Mouse (Mus musculus): ENCODE data around the gene Psmd9. TPM values are rescaled to one million over a fixed set of nuclear protein-coding genes. Genes with fewer than 3 reads are reported as not detected.

Psmd9 gene
- polyA plus RNA-seq, 1 experiment from 2014 or later, result 57.2 TPM

- no peak for ATAC-seq (ENCODE audit: extremely low read depth, insufficient number of reproducible peaks, low FRiP score, low TSS enrichment)
- no peak overlapping the region for H3K4me3 ChIP-seq
- no peaks in the 10 kb centered on the region for H3K4me1 ChIP-seq
- H3K27me3 ChIP-seq (replicated peaks), result no peaks in the 10 kb centered on the region
- 78% methylated on average over 3 of the region's 3 CpGs for WGBS
- no peak overlapping the region for H3K9ac ChIP-seq
- no peak overlapping the region for H3K4me2 ChIP-seq
- H3K9me3 ChIP-seq, result no peaks in the 10 kb centered on the region
- no peak overlapping the region for H3K27ac ChIP-seq (replicated peaks)
- H3K36me3 ChIP-seq, result no peaks in the 10 kb centered on the region
These were observed 97.7 kb downstream of the Psmd9 start for GRCm38 (mm10) chr5:123266909-123267308.

GRCm38 (mm10) chr5:123268477-123269474, 99.6 kb downstream of the Psmd9 start:
- H3K9me3 ChIP-seq, result no peaks in the 10 kb centered on the region
- no peak overlapping the region for H3K4me2 ChIP-seq
- 75% methylated on average over 28 of the region's 28 CpGs for WGBS
- H3K9ac ChIP-seq, result no peak overlapping the region
- H3K4me3 ChIP-seq, result no peak overlapping the region
- no peak overlapping the region for H3K27ac ChIP-seq (replicated peaks)
- no peaks in the 10 kb centered on the region for H3K27me3 ChIP-seq (replicated peaks)
- no peaks in the 10 kb centered on the region for H3K36me3 ChIP-seq
- no peaks in the 10 kb centered on the region for H3K4me1 ChIP-seq
- ATAC-seq (ENCODE audit: extremely low read depth, insufficient number of reproducible peaks, low FRiP score, low TSS enrichment), result no peak

GRCm38 (mm10) chr5:123270917-123271316, 101.7 kb downstream of the Psmd9 start:
- H3K4me2 ChIP-seq, result no peak overlapping the region
- no peak overlapping the region for H3K27ac ChIP-seq (replicated peaks)
- H3K36me3 ChIP-seq, result no peaks in the 10 kb centered on the region
- no peaks in the 10 kb centered on the region for H3K9me3 ChIP-seq
- no peaks in the 10 kb centered on the region for H3K27me3 ChIP-seq (replicated peaks)
- ATAC-seq (ENCODE audit: extremely low read depth, insufficient number of reproducible peaks, low FRiP score, low TSS enrichment), result no peak
- H3K9ac ChIP-seq, result no peak overlapping the region
- H3K4me1 ChIP-seq, result no peaks in the 10 kb centered on the region
- WGBS, result 73% methylated on average over 11 of the region's 11 CpGs
- H3K4me3 ChIP-seq, result no peak overlapping the region

GRCm38 (mm10) chr5:123272927-123273326, 103.7 kb downstream of the Psmd9 start:
- H3K4me3 ChIP-seq, result no peak overlapping the region
- no peak overlapping the region for H3K27ac ChIP-seq (replicated peaks)
- H3K4me1 ChIP-seq, result peaks cover 6% of the 10 kb centered on the region
- 75% methylated on average over 5 of the region's 5 CpGs for WGBS
- no peaks in the 10 kb centered on the region for H3K36me3 ChIP-seq
- no peak for ATAC-seq (ENCODE audit: extremely low read depth, insufficient number of reproducible peaks, low FRiP score, low TSS enrichment)
- H3K27me3 ChIP-seq (replicated peaks), result no peaks in the 10 kb centered on the region
- H3K9ac ChIP-seq, result no peak overlapping the region
- H3K4me2 ChIP-seq, result no peak overlapping the region
- H3K9me3 ChIP-seq, result no peaks in the 10 kb centered on the region

GRCm38 (mm10) chr5:123276636-123277341, 107.6 kb downstream of the Psmd9 start:
- Histone ChIP-seq H3K36me3 (no peaks in the 10 kb centered on the region), H3K9me3 (no peaks in the 10 kb centered on the region), H3K4me2 (no peak overlapping the region), H3K27me3 (replicated peaks) (no peaks in the 10 kb centered on the region), H3K9ac (no peak overlapping the region), H3K4me3 (no peak overlapping the region), H3K27ac (replicated peaks) (no peak overlapping the region; the same call in 1 of the 2 replicates), H3K4me1 (peaks cover 6% of the 10 kb centered on the region)
- WGBS, result 70% methylated on average over 9 of the region's 9 CpGs
- no peak for ATAC-seq (ENCODE audit: extremely low read depth, insufficient number of reproducible peaks, low FRiP score, low TSS enrichment)

- 43% methylated on average over 7 of the region's 7 CpGs for WGBS
- no peaks in the 10 kb centered on the region for H3K9me3 ChIP-seq
- no peak overlapping the region; the same call in 1 of the 2 replicates for H3K27ac ChIP-seq (replicated peaks)
- ATAC-seq (ENCODE audit: extremely low read depth, insufficient number of reproducible peaks, low FRiP score, low TSS enrichment), result no peak
- no peak overlapping the region for H3K9ac ChIP-seq
- H3K4me3 ChIP-seq, result no peak overlapping the region
- no peaks in the 10 kb centered on the region for H3K36me3 ChIP-seq
- no peaks in the 10 kb centered on the region for H3K27me3 ChIP-seq (replicated peaks)
- H3K4me2 ChIP-seq, result no peak overlapping the region
- peaks cover 6% of the 10 kb centered on the region for H3K4me1 ChIP-seq
These were observed 108.1 kb downstream of the Psmd9 start for GRCm38 (mm10) chr5:123277342-123277701.

GRCm38 (mm10) chr5:123277704-123278103, 108.5 kb downstream of the Psmd9 start:
- WGBS, result 82% methylated on average over 4 of the region's 4 CpGs
- Histone ChIP-seq H3K4me2 (no peak overlapping the region), H3K4me3 (no peak overlapping the region), H3K9ac (no peak overlapping the region), H3K27ac (replicated peaks) (no peak overlapping the region), H3K27me3 (replicated peaks) (no peaks in the 10 kb centered on the region), H3K9me3 (no peaks in the 10 kb centered on the region), H3K36me3 (no peaks in the 10 kb centered on the region), H3K4me1 (peaks cover 6% of the 10 kb centered on the region)
- no peak for ATAC-seq (ENCODE audit: extremely low read depth, insufficient number of reproducible peaks, low FRiP score, low TSS enrichment)

GRCm38 (mm10) chr5:123279248-123279647, 110.0 kb downstream of the Psmd9 start:
- ATAC-seq (ENCODE audit: extremely low read depth, insufficient number of reproducible peaks, low FRiP score, low TSS enrichment), result no peak
- H3K4me3 ChIP-seq, result peak overlapping the region; percentile 31; the same call in 1 of the 2 replicates
- WGBS, result 75% methylated on average over 4 of the region's 4 CpGs

GRCm38 (mm10) chr5:123281336-123282136, 112.3 kb downstream of the Psmd9 start:
- Histone ChIP-seq H3K27ac (replicated peaks) (no peak overlapping the region), H3K9ac (no peak overlapping the region), H3K36me3 (no peaks in the 10 kb centered on the region), H3K4me3 (no peak overlapping the region), H3K9me3 (no peaks in the 10 kb centered on the region), H3K4me2 (no peak overlapping the region), H3K4me1 (peaks cover 6% of the 10 kb centered on the region), H3K27me3 (replicated peaks) (no peaks in the 10 kb centered on the region)
- 66% methylated on average over 9 of the region's 9 CpGs for WGBS
- no peak for ATAC-seq (ENCODE audit: extremely low read depth, insufficient number of reproducible peaks, low FRiP score, low TSS enrichment)

More at GRCm38 (mm10) chr5:123279248-123279647, 110.0 kb downstream of the Psmd9 start:
- no peak overlapping the region for H3K27ac ChIP-seq (replicated peaks)
- no peaks in the 10 kb centered on the region for H3K27me3 ChIP-seq (replicated peaks)
- no peaks in the 10 kb centered on the region for H3K9me3 ChIP-seq
- H3K4me2 ChIP-seq, result peak overlapping the region; percentile 62
- H3K36me3 ChIP-seq, result no peaks in the 10 kb centered on the region
- H3K4me1 ChIP-seq, result peaks cover 6% of the 10 kb centered on the region
- no peak overlapping the region for H3K9ac ChIP-seq

- Histone ChIP-seq H3K4me2 (no peak overlapping the region), H3K4me3 (no peak overlapping the region), H3K4me1 (no peaks in the 10 kb centered on the region), H3K9me3 (peaks cover 10% of the 10 kb centered on the region; the same call in 1 of the 2 replicates), H3K27me3 (replicated peaks) (peaks cover 11% of the 10 kb centered on the region; the same call in 1 of the 2 replicates), H3K27ac (replicated peaks) (no peak overlapping the region), H3K9ac (no peak overlapping the region), H3K36me3 (no peaks in the 10 kb centered on the region)
- ATAC-seq (ENCODE audit: extremely low read depth, insufficient number of reproducible peaks, low FRiP score, low TSS enrichment), result no peak
- WGBS, result 33% methylated on average over 8 of the region's 8 CpGs
These were observed 116.0 kb downstream of the Psmd9 start for GRCm38 (mm10) chr5:123285174-123285573.

- H3K4me2 ChIP-seq, result no peak overlapping the region
- peaks cover 12% of the 10 kb centered on the region; the same call in 1 of the 2 replicates for H3K27me3 ChIP-seq (replicated peaks)
- no peaks in the 10 kb centered on the region for H3K36me3 ChIP-seq
- H3K4me3 ChIP-seq, result no peak overlapping the region
- H3K9me3 ChIP-seq, result peaks cover 10% of the 10 kb centered on the region; the same call in 1 of the 2 replicates
- no peaks in the 10 kb centered on the region for H3K4me1 ChIP-seq
- H3K9ac ChIP-seq, result no peak overlapping the region
- no peak for ATAC-seq (ENCODE audit: extremely low read depth, insufficient number of reproducible peaks, low FRiP score, low TSS enrichment)
- 69% methylated on average over 5 of the region's 5 CpGs for WGBS
- no peak overlapping the region for H3K27ac ChIP-seq (replicated peaks)
These were observed 118.9 kb downstream of the Psmd9 start for GRCm38 (mm10) chr5:123288079-123288478.

All from heart, embryonic 13.5 days (tissue).